Comparison of ENCODE assay signal across 13 mouse cellular contexts in genomic region chr10:51154016-51154415, GRCm38 (mm10).
DNase-seq lines count a peak whose midpoint lies in the region; ATAC-seq lines count a peak whose summit lies in the region.
"Had no signal": no experiment of that assay in that cellular context is flagged by ENCODE, and none has a peak within 500 bp of the region (broad histone marks: within the 10 kb centered on the region; RNA-seq: fewer than 3 reads in every experiment).

No protein-coding gene starts in this region.

- no peaks in the 10 kb centered on the region for H3K27me3 ChIP-seq in embryonic facial prominence, embryonic 14.5 days (replicated peaks; ENCODE audit: control insufficient read depth, insufficient read depth, low read length)
- H3K27me3 ChIP-seq in forebrain, embryonic 16.5 days (replicated peaks; ENCODE audit: control insufficient read depth, insufficient read depth, low read length) = no peaks in the 10 kb centered on the region
- H3K27me3 ChIP-seq in limb, embryonic 12.5 days = no peaks in the 10 kb centered on the region
- H3K27me3 ChIP-seq in neural tube, embryonic 12.5 days (replicated peaks) = no peaks in the 10 kb centered on the region
- H3K27me3 ChIP-seq: CH12.LX; lung, embryonic 15.5 days; Patski had no signal

- no peak for ATAC-seq in embryonic facial prominence, embryonic 14.5 days (ENCODE audit: low read depth)
- ATAC-seq in forebrain, embryonic 16.5 days = peak; percentile 23
- 0 out of 2 replicates have a peak, but pooled peaks have one; percentile 10 for ATAC-seq in limb, embryonic 12.5 days (ENCODE audit: insufficient number of reproducible peaks, insufficient read depth, low FRiP score, low TSS enrichment, low read depth)
- ATAC-seq in neural tube, embryonic 12.5 days (ENCODE audit: low FRiP score, low read depth) = peak; percentile 14
- no peak for ATAC-seq in activated CD4-positive, CD25-positive, alpha-beta regulatory T cell, adult 4 months
- ATAC-seq: Patski had no signal

- no peaks in the 10 kb centered on the region for H3K9me3 ChIP-seq in embryonic facial prominence, embryonic 14.5 days (ENCODE audit: control insufficient read depth, low read length)
- no peaks in the 10 kb centered on the region for H3K9me3 ChIP-seq in forebrain, embryonic 16.5 days (ENCODE audit: control insufficient read depth, low read length)
- no peaks in the 10 kb centered on the region for H3K9me3 ChIP-seq in limb, embryonic 12.5 days
- no peaks in the 10 kb centered on the region for H3K9me3 ChIP-seq in neural tube, embryonic 12.5 days
- H3K9me3 ChIP-seq: lung, embryonic 15.5 days had no signal

- H3K4me2 ChIP-seq in embryonic facial prominence, embryonic 14.5 days (ENCODE audit: low read depth, low read length) = peak overlapping the region; percentile 49; the same call in 1 of the 2 replicates
- H3K4me2 ChIP-seq in forebrain, embryonic 16.5 days (ENCODE audit: low read length) = peak overlapping the region; percentile 57
- peak overlapping the region; percentile 56 for H3K4me2 ChIP-seq in limb, embryonic 12.5 days
- peak overlapping the region; percentile 56 for H3K4me2 ChIP-seq in neural tube, embryonic 12.5 days (replicated peaks)
- H3K4me2 ChIP-seq: lung, embryonic 15.5 days had no signal

- peak; percentile 22 for DNase-seq in embryonic facial prominence, embryonic 14.5 days (ENCODE audit: low spot score)
- DNase-seq in lung, postnatal 4 days = no peak
- DNase-seq in right cerebral cortex, postnatal 25 days = no peak
- DNase-seq: adrenal gland, postnatal 10 days; heart, adult 11 months; heart, postnatal 4 days had no signal

- H3K4me1 ChIP-seq in embryonic facial prominence, embryonic 14.5 days (ENCODE audit: control insufficient read depth, insufficient read depth, low read length) = 0 out of 2 replicates have a peak, but pooled peaks cover 7% of the 10 kb centered on the region
- peaks cover 10% of the 10 kb centered on the region for H3K4me1 ChIP-seq in forebrain, embryonic 16.5 days (replicated peaks; ENCODE audit: control insufficient read depth, insufficient read depth, low read length)
- H3K4me1 ChIP-seq in limb, embryonic 12.5 days (replicated peaks) = no peaks in the 10 kb centered on the region; the same call in 1 of the 2 replicates
- peaks cover 9% of the 10 kb centered on the region; the same call in 1 of the 2 replicates for H3K4me1 ChIP-seq in neural tube, embryonic 12.5 days

- no peak overlapping the region for H3K9ac ChIP-seq in embryonic facial prominence, embryonic 14.5 days (ENCODE audit: low read depth, low read length)
- H3K9ac ChIP-seq in forebrain, embryonic 16.5 days (replicated peaks; ENCODE audit: low read depth, low read length) = no peak overlapping the region
- H3K9ac ChIP-seq in limb, embryonic 12.5 days (replicated peaks) = no peak overlapping the region
- H3K9ac ChIP-seq in neural tube, embryonic 12.5 days = no peak overlapping the region
- H3K9ac ChIP-seq: lung, embryonic 15.5 days had no signal

- H3K27ac ChIP-seq in embryonic facial prominence, embryonic 14.5 days (replicated peaks; ENCODE audit: low read depth, low read length) = no peak overlapping the region
- peak overlapping the region; percentile 50 for H3K27ac ChIP-seq in forebrain, embryonic 16.5 days (ENCODE audit: low read length)
- H3K27ac ChIP-seq in limb, embryonic 12.5 days = no peak overlapping the region; the same call in 1 of the 2 replicates
- H3K27ac ChIP-seq in neural tube, embryonic 12.5 days = no peak overlapping the region
- H3K27ac ChIP-seq: lung, embryonic 15.5 days had no signal

- no peak overlapping the region for H3K4me3 ChIP-seq in embryonic facial prominence, embryonic 14.5 days (ENCODE audit: low read depth, low read length)
- no peak overlapping the region for H3K4me3 ChIP-seq in forebrain, embryonic 16.5 days (replicated peaks; ENCODE audit: low read length)
- H3K4me3 ChIP-seq in limb, embryonic 12.5 days (replicated peaks) = peak overlapping the region; percentile 23; the same call in 1 of the 2 replicates
- no peak overlapping the region for H3K4me3 ChIP-seq in neural tube, embryonic 12.5 days
- H3K4me3 ChIP-seq: lung, embryonic 15.5 days had no signal

- WGBS in embryonic facial prominence, embryonic 14.5 days = 25% methylated on average over 2 of the region's 2 CpGs
- WGBS in forebrain, embryonic 16.5 days = 9% methylated on average over 2 of the region's 2 CpGs
- 30% methylated on average over 2 of the region's 2 CpGs for WGBS in limb, embryonic 12.5 days
- WGBS in neural tube, embryonic 12.5 days = 63% methylated on average over 2 of the region's 2 CpGs

- H3K36me3 ChIP-seq in embryonic facial prominence, embryonic 14.5 days (ENCODE audit: control insufficient read depth, insufficient read depth, low read length) = no peaks in the 10 kb centered on the region
- no peaks in the 10 kb centered on the region for H3K36me3 ChIP-seq in forebrain, embryonic 16.5 days (ENCODE audit: control insufficient read depth, insufficient read depth)
- H3K36me3 ChIP-seq in limb, embryonic 12.5 days = no peaks in the 10 kb centered on the region
- no peaks in the 10 kb centered on the region for H3K36me3 ChIP-seq in neural tube, embryonic 12.5 days
- H3K36me3 ChIP-seq: lung, embryonic 15.5 days had no signal

Comparison
In these comparisons a context has a peak if more than half of its experiments do, and no peak if none do; other contexts are left out.
1. ATAC-seq: peak in forebrain, embryonic 16.5 days (single experiment), limb, embryonic 12.5 days (single experiment) and neural tube, embryonic 12.5 days (single experiment); none in embryonic facial prominence, embryonic 14.5 days (single experiment) and activated CD4-positive, CD25-positive, alpha-beta regulatory T cell, adult 4 months (single experiment).
2. Peak in every context shown above with its lines, with median percentiles within 50 percentile points of each other: H3K4me2 ChIP-seq.